Mouse (Mus musculus) olfactory bulb, adult 2 months (tissue): ENCODE measurements around the gene Fam209. TPM values are rescaled to one million over a fixed set of nuclear protein-coding genes. Genes with fewer than 3 reads are reported as not detected.

Experiments used
- H3K27ac ChIP-seq: fragments of 200-500 bp; 2 replicates; pipeline ENCODE4 v1.5.1; 2012; ENCODE audit warnings: low read depth, low read length; ENCODE audit not compliant: insufficient read depth
- H3K4me1 ChIP-seq: fragments of 200-500 bp; 2 replicates; pipeline ENCODE4 v1.6.1; 2012; ENCODE audit warnings: low read length; ENCODE audit not compliant: control insufficient read depth, insufficient read depth
- H3K4me3 ChIP-seq: fragments of 200-500 bp; 2 replicates; pipeline ENCODE4 v1.5.1; 2012; ENCODE audit warnings: mild to moderate bottlenecking, low read depth, low read length, moderate library complexity; ENCODE audit not compliant: insufficient read depth
- CTCF ChIP-seq: fragments of 200-500 bp; IDR thresholded peaks from 2 replicates; pipeline ENCODE4 v1.5.1; 2012; ENCODE audit warnings: low read depth, mild to moderate bottlenecking, low read length, moderate library complexity; ENCODE audit not compliant: insufficient read depth
- POLR2A ChIP-seq: fragments of 200-500 bp; IDR thresholded peaks from 2 replicates; pipeline ENCODE4 v1.6.1; 2012; ENCODE audit warnings: mild to moderate bottlenecking, low read depth, low read length, moderate library complexity; ENCODE audit not compliant: insufficient read depth
- WGBS: fragments of 180-500 bp; shearing (Covaris S2); methylation state at CpG from one replicate; pipeline ENCODE4 v1.1.7; 2018; 5-methylcytosine and 5-hydroxymethylcytosine counted together
- polyA plus RNA-seq: library from polyadenylated mRNA; stranded (reverse); fragments of >200 nt; gene quantifications from 2 replicates; pipeline ENCODE4 v1.2.4, GENCODE M21; 2012; ENCODE audit warnings: low replicate concordance; ENCODE audit not compliant: missing spikeins, insufficient read depth, insufficient read length

Fam209 gene
- polyA plus RNA-seq, 1 experiment = not detected

DNA sequence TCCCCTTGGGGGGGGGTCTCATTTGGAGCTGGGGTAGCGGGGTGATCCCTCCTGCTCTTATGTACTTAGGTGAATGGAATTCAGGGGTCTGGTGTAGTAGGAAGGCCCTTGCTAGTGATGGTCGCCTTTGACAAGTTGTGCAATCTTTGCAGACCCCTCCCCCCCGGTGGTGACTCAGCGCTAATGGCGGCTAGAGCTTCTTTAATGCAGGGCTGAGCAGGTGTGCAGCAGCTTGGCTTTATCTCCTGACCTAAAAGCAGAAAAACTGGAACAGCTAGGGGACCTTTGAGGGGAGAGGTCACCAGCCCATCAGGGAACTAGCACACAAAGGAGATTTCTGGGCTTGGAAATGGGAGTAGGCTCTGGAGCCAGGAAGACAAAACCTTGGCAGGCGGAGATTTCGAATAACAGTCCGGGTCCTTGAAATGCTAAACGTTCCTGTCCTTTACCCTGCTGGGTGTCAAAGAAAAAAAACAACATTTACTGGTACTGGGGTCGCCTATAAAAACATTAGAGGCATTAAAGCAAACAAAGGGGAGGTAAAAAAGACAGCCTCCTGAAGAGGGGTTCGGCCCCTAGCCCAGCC, 44.2 kb downstream of the Fam209 start:
- no peaks in the 10 kb centered on the region for H3K4me1 ChIP-seq
- 37% methylated on average over 11 of the region's 11 CpGs for WGBS
- H3K27ac ChIP-seq = no peak overlapping the region
- no peak overlapping the region for H3K4me3 ChIP-seq
- TF ChIP-seq POLR2A (no peak), CTCF (no peak)

DNA sequence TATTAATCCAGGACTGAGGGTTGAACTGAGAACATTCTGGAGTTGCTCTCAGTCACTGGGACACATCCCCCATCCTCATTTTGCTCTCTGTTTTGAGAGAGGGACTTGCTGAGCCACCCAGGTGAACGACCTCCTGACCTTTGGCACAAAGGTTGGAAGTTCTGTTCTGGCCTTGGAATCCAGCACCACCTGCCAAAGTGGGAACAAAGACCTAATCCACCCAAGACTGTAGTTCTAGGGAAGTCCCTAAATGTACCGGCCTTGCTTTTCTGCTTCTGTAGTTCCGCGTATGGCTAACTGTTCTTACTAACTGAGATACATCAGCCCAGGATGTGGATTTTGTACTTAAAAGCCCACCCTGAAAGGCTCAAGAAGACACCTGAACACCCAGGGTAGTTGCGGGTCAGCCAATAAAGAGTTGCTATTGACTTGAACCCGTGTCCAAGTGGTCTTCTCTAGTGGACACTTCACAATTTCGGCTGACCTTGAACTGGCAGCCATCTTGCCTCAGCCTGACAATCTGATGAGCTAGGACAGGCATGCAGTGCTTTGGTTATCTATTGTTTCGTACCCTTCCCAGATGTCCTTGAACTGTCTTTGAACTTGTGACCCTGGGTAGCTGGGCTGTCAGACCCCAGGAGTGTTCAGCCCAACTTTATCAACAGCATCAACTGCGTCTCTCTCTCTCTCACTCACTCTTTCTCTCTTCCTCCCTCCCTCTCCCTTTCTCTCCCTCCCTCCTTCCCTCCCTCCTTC, 48.5 kb downstream of the Fam209 start:
- TF ChIP-seq CTCF (no peak), POLR2A (no peak)
- Histone ChIP-seq H3K4me1 (no peaks in the 10 kb centered on the region), H3K4me3 (no peak overlapping the region), H3K27ac (no peak overlapping the region)
- WGBS = 88% methylated on average over 9 of the region's 9 CpGs

DNA sequence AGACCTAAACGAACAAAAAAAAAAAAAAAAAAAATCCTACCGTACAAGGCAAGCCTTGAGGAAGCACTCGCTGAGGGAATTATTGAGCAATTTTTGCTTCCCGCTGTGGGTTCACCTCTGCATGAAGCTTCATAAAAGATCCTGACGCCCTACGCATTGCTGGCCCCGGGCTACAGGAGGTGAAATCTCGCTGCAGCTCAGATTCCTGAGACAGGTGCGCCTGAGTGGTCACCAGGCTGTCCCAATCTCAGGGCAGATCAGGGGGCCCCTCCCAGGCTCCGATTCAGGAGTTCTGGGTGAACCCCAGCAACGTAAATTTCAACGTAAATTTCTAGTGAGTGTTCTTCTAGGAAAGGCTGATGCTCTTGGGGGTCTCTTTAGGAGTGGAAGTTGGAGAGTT, 50.2 kb downstream of the Fam209 start:
- WGBS = 87% methylated on average over 12 of the region's 12 CpGs
- TF ChIP-seq POLR2A = no peak
- TF ChIP-seq CTCF = no peak
- Histone ChIP-seq H3K27ac (no peak overlapping the region), H3K4me1 (no peaks in the 10 kb centered on the region), H3K4me3 (no peak overlapping the region)

Other genes with a start within 250 kb of the Fam209 start
- gene Mc3r, start 224.0 kb upstream of the Fam209 start, polyA plus RNA-seq = not detected in 2 replicates
- not detected in 2 replicates for gene Fam210b, start 127.0 kb upstream of the Fam209 start, polyA plus RNA-seq
- gene Aurka, start 102.0 kb upstream of the Fam209 start, polyA plus RNA-seq = not detected in 2 replicates
- not detected in 2 replicates for gene Cstf1, start 101.8 kb upstream of the Fam209 start, polyA plus RNA-seq
- gene Cass4, start 78.7 kb upstream of the Fam209 start, polyA plus RNA-seq = not detected in 2 replicates
- gene Rtf2, start 32.0 kb upstream of the Fam209 start, polyA plus RNA-seq = 332 TPM in 1 of 2 replicates, not detected in the other
- gene Gcnt7, start 13.9 kb upstream of the Fam209 start, polyA plus RNA-seq = not detected in 2 replicates
- gene Tfap2c, start 77.1 kb downstream of the Fam209 start, polyA plus RNA-seq = not detected in 2 replicates